Mouse (Mus musculus) neural tube, embryonic 11.5 days (tissue): Measurements from ENCODE around the gene Rergl. TPM values are rescaled to one million over a fixed set of nuclear protein-coding genes. Genes with fewer than 3 reads are reported as not detected.

ENCODE experiments used
- ATAC-seq: fragments of 200-750 bp; cut with Nextera tagmentation; 2 replicates; pipeline ENCODE4 v1.8.0; 2017; ENCODE audit warnings: moderate number of reproducible peaks, mild to moderate bottlenecking, moderate TSS enrichment, moderate library complexity; ENCODE audit not compliant: insufficient read depth, low FRiP score, low TSS enrichment
- DNase-seq: peaks from one replicate; pipeline ENCODE4 v3.0.0-alpha.2; 2015; ENCODE audit warnings: low spot score
- H3K27ac ChIP-seq: fragments of 300-500 bp; sonication (generic); 2 replicates; pipeline ENCODE4 v1.5.1; 2014; ENCODE audit warnings: low read depth, mild to moderate bottlenecking, low read length
- H3K27me3 ChIP-seq: fragments of 300-500 bp; sonication (generic); 2 replicates; pipeline ENCODE4 v1.6.1; 2014; ENCODE audit warnings: mild to moderate bottlenecking, low read length, mixed read lengths; ENCODE audit not compliant: control insufficient read depth, insufficient read depth
- H3K36me3 ChIP-seq: fragments of 300-500 bp; sonication (generic); 2 replicates; pipeline ENCODE4 v1.6.1; 2014; ENCODE audit warnings: mild to moderate bottlenecking, low read length, moderate library complexity, mixed read lengths; ENCODE audit not compliant: control insufficient read depth, insufficient read depth
- H3K4me1 ChIP-seq: fragments of 300-500 bp; sonication (generic); 2 replicates; pipeline ENCODE4 v1.6.1; 2014; ENCODE audit warnings: low read length, mixed read lengths; ENCODE audit not compliant: control insufficient read depth, insufficient read depth
- H3K4me2 ChIP-seq: fragments of 300-500 bp; sonication (generic); 2 replicates; pipeline ENCODE4 v1.6.1; 2014; ENCODE audit warnings: low read depth, mild to moderate bottlenecking, moderate library complexity
- H3K4me3 ChIP-seq: fragments of 300-500 bp; sonication (generic); 2 replicates; pipeline ENCODE4 v1.5.1; 2014; ENCODE audit warnings: low read depth, low read length
- H3K9ac ChIP-seq: fragments of 300-500 bp; sonication (generic); 2 replicates; pipeline ENCODE4 v1.6.1; 2014; ENCODE audit warnings: mild to moderate bottlenecking, low read length
- H3K9me3 ChIP-seq: fragments of 300-500 bp; sonication (generic); 2 replicates; pipeline ENCODE4 v1.6.1; 2016; ENCODE audit warnings: low read length; ENCODE audit not compliant: control insufficient read depth
- whole genome bisulfite sequencing: fragments of 180-500 bp; shearing (Covaris S2); extraction: QIAGEN DNeasy Blood & Tissue Kit; methylation state at CpG from one replicate; pipeline ENCODE4 v1.1.7; 2014; 5-methylcytosine and 5-hydroxymethylcytosine counted together
- polyA plus RNA-seq: library from polyadenylated mRNA; unstranded; fragments of >200 nt; fragmentation: Nextera tagmentation; extraction: Ambion mirVana; gene quantifications from 2 replicates; pipeline ENCODE4 v1.2.1, GENCODE M21; 2014

Gene Rergl
- not detected in 2 replicates for polyA plus RNA-seq

GRCm38 (mm10) chr6:139501876-139502275 lies at the start of gene Rergl:
Rergl (minus strand) TSS chr6:139501976.
- no peak within 1 kb of the TSS for H3K4me2 ChIP-seq
- WGBS: 35% methylated on average over 1 of the region's 1 CpGs
- ATAC-seq (no peak), DNase-seq (no peak)
- no peaks in the 10 kb centered on the region for H3K9me3 ChIP-seq
- H3K9ac ChIP-seq: no peak within 1 kb of the TSS
- H3K27ac ChIP-seq: no peak within 1 kb of the TSS
- H3K36me3 ChIP-seq: no peaks in the 10 kb centered on the region
- H3K27me3 ChIP-seq: no peaks in the 10 kb centered on the region
- no peak within 1 kb of the TSS for H3K4me3 ChIP-seq
- H3K4me1 ChIP-seq: no peaks in the 10 kb centered on the region

GRCm38 (mm10) chr6:139538469-139538868 lies 36.7 kb upstream of the Rergl start:
- H3K36me3 ChIP-seq: no peaks in the 10 kb centered on the region
- H3K4me1 ChIP-seq: no peaks in the 10 kb centered on the region
- no peak for DNase-seq
- H3K4me3 ChIP-seq: no peak overlapping the region
- H3K27ac ChIP-seq: no peak overlapping the region
- H3K4me2 ChIP-seq: no peak overlapping the region
- WGBS: 69% methylated on average over 2 of the region's 2 CpGs
- H3K9ac ChIP-seq: no peak overlapping the region
- no peaks in the 10 kb centered on the region for H3K9me3 ChIP-seq
- no peak for ATAC-seq
- no peaks in the 10 kb centered on the region for H3K27me3 ChIP-seq

GRCm38 (mm10) chr6:139525406-139525805 lies 23.6 kb upstream of the Rergl start:
- H3K9me3 ChIP-seq: no peaks in the 10 kb centered on the region
- H3K36me3 ChIP-seq: no peaks in the 10 kb centered on the region
- DNase-seq (no peak), ATAC-seq (no peak)
- H3K4me1 ChIP-seq: no peaks in the 10 kb centered on the region
- H3K27me3 ChIP-seq: no peaks in the 10 kb centered on the region
- H3K27ac ChIP-seq: no peak overlapping the region
- H3K9ac ChIP-seq: no peak overlapping the region
- H3K4me2 ChIP-seq: no peak overlapping the region
- no peak overlapping the region for H3K4me3 ChIP-seq

GRCm38 (mm10) chr6:139524288-139524687 lies 22.5 kb upstream of the Rergl start:
- H3K36me3 ChIP-seq: no peaks in the 10 kb centered on the region
- H3K27me3 ChIP-seq: no peaks in the 10 kb centered on the region
- no peaks in the 10 kb centered on the region for H3K9me3 ChIP-seq
- H3K9ac ChIP-seq: no peak overlapping the region
- H3K4me1 ChIP-seq: no peaks in the 10 kb centered on the region
- no peak overlapping the region for H3K27ac ChIP-seq
- ATAC-seq (no peak), DNase-seq (no peak)
- H3K4me3 ChIP-seq: no peak overlapping the region
- no peak overlapping the region for H3K4me2 ChIP-seq
- WGBS: 36% methylated on average over 5 of the region's 5 CpGs

GRCm38 (mm10) chr6:139514938-139515510 lies 13.2 kb upstream of the Rergl start:
- no peaks in the 10 kb centered on the region for H3K27me3 ChIP-seq
- H3K4me1 ChIP-seq: no peaks in the 10 kb centered on the region
- H3K9ac ChIP-seq: no peak overlapping the region
- ATAC-seq: no peak
- H3K27ac ChIP-seq: no peak overlapping the region
- H3K36me3 ChIP-seq: no peaks in the 10 kb centered on the region
- H3K4me2 ChIP-seq: no peak overlapping the region
- 85% methylated on average over 3 of the region's 3 CpGs for WGBS
- DNase-seq: no peak
- no peaks in the 10 kb centered on the region for H3K9me3 ChIP-seq
- no peak overlapping the region for H3K4me3 ChIP-seq

- no peak overlapping the region for H3K4me3 ChIP-seq
Observed at GRCm38 (mm10) chr6:139479730-139480129, 22.0 kb downstream of the Rergl start.

GRCm38 (mm10) chr6:139464980-139465379 lies 36.8 kb downstream of the Rergl start:
- H3K27me3 ChIP-seq: no peaks in the 10 kb centered on the region
- WGBS: 63% methylated on average over 6 of the region's 6 CpGs
- DNase-seq (no peak), ATAC-seq (no peak)
- H3K9ac ChIP-seq: no peak overlapping the region
- no peaks in the 10 kb centered on the region for H3K9me3 ChIP-seq
- no peak overlapping the region for H3K27ac ChIP-seq
- no peaks in the 10 kb centered on the region for H3K4me1 ChIP-seq
- H3K4me2 ChIP-seq: no peak overlapping the region
- H3K36me3 ChIP-seq: no peaks in the 10 kb centered on the region
- H3K4me3 ChIP-seq: no peak overlapping the region

More at GRCm38 (mm10) chr6:139479730-139480129, 22.0 kb downstream of the Rergl start:
- Histone ChIP-seq H3K9me3 (no peaks in the 10 kb centered on the region), H3K27ac (no peak overlapping the region), H3K36me3 (no peaks in the 10 kb centered on the region), H3K4me1 (no peaks in the 10 kb centered on the region), H3K9ac (no peak overlapping the region), H3K27me3 (no peaks in the 10 kb centered on the region), H3K4me2 (no peak overlapping the region)
- DNase-seq (no peak), ATAC-seq (no peak)

- ATAC-seq (no peak), DNase-seq (no peak)
- Histone ChIP-seq H3K4me1 (no peaks in the 10 kb centered on the region), H3K4me3 (no peak overlapping the region), H3K9me3 (no peaks in the 10 kb centered on the region), H3K27ac (no peak overlapping the region), H3K9ac (no peak overlapping the region), H3K27me3 (no peaks in the 10 kb centered on the region), H3K36me3 (no peaks in the 10 kb centered on the region), H3K4me2 (no peak overlapping the region)
- 92% methylated on average over 2 of the region's 2 CpGs for WGBS
Observed at GRCm38 (mm10) chr6:139464292-139464691, 37.5 kb downstream of the Rergl start.

GRCm38 (mm10) chr6:139461094-139461493 lies 40.7 kb downstream of the Rergl start:
- WGBS: 40% methylated on average over 5 of the region's 5 CpGs
- no peaks in the 10 kb centered on the region for H3K4me1 ChIP-seq
- DNase-seq: no peak
- no peak overlapping the region for H3K9ac ChIP-seq
- H3K9me3 ChIP-seq: no peaks in the 10 kb centered on the region
- no peaks in the 10 kb centered on the region for H3K36me3 ChIP-seq
- H3K27me3 ChIP-seq: no peaks in the 10 kb centered on the region
- no peak for ATAC-seq
- no peak overlapping the region for H3K4me2 ChIP-seq
- H3K27ac ChIP-seq: no peak overlapping the region
- H3K4me3 ChIP-seq: no peak overlapping the region
